22 mouse cellular contexts compared by ENCODE assay signal in the genomic region with DNA sequence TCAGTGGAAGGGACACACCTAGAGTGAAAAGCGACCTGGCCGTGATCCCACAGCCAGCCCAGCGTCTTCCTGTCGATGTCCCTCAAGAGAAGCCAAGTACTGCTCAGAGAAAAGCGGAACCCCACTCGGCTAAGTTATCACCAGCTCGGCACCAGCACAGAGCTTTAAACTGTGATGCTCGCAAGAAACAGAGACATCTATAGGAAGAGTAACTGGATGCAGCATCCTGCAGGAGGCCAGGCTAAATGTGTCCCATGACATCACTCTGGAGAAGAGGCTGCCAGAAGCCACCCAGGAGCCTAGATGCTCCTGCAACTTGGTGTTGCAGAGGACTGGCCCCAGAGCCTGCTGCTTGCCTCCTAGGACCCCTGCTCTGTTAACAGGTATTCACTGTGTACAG. TPM values are rescaled to one million over a fixed set of nuclear protein-coding genes. Genes with fewer than 3 reads are reported as not detected.
DNase-seq lines count a peak whose midpoint lies in the region; ATAC-seq and TF ChIP-seq lines count a peak whose summit lies in the region.
"Had no signal": no experiment of that assay in that cellular context is flagged by ENCODE, and none has a peak within 500 bp of the region (broad histone marks: within the 10 kb centered on the region; RNA-seq: fewer than 3 reads in every experiment).

No protein-coding gene starts in this region.

- H3K4me2 ChIP-seq in midbrain, postnatal 0 days (ENCODE audit: low read depth, low read length, poor library complexity, severe bottlenecking) = no peak overlapping the region
- H3K4me2 ChIP-seq: heart, embryonic 12.5 days; limb, embryonic 13.5 days had no signal

- peak; percentile 78 for DNase-seq in cerebellum, adult 11-12 months
- DNase-seq in cerebellum, adult 11 months = no peak
- peak; percentile 8 for DNase-seq in midbrain, embryonic 10.5 days (ENCODE audit: low spot score)
- DNase-seq in midbrain, postnatal 0 days (ENCODE audit: low spot score) = no peak
- DNase-seq in cerebellum, adult 8-10 months = peak; percentile 55
- DNase-seq in right cerebral cortex, postnatal 25 days = peak; percentile 54
- DNase-seq in layer of hippocampus, postnatal 36 days = no peak
- DNase-seq: adrenal gland, postnatal 36 days; gastrocnemius, postnatal 36 days; heart, postnatal 4 days; lung, postnatal 14 days; thymus, postnatal 14 days had no signal

- H3K36me3 ChIP-seq in midbrain, embryonic 10.5 days = no peaks in the 10 kb centered on the region
- no peaks in the 10 kb centered on the region for H3K36me3 ChIP-seq in midbrain, postnatal 0 days (ENCODE audit: insufficient read depth, low read length)
- H3K36me3 ChIP-seq: heart, embryonic 12.5 days; limb, embryonic 13.5 days had no signal

- H3K27me3 ChIP-seq in midbrain, embryonic 10.5 days (ENCODE audit: low read depth, poor library complexity, severe bottlenecking) = peaks cover 12% of the 10 kb centered on the region
- H3K27me3 ChIP-seq in midbrain, postnatal 0 days (ENCODE audit: insufficient read depth, low read length) = no peaks in the 10 kb centered on the region
- H3K27me3 ChIP-seq: CH12.LX had no signal

- no peak overlapping the region for H3K4me3 ChIP-seq in midbrain, embryonic 10.5 days
- no peak overlapping the region for H3K4me3 ChIP-seq in midbrain, postnatal 0 days (ENCODE audit: low read depth, low read length)
- H3K4me3 ChIP-seq: heart, embryonic 12.5 days; limb, embryonic 13.5 days had no signal

- no peak overlapping the region for H3K9ac ChIP-seq in midbrain, postnatal 0 days (replicated peaks; ENCODE audit: low read length, poor library complexity, severe bottlenecking)
- H3K9ac ChIP-seq: heart, embryonic 12.5 days; limb, embryonic 13.5 days had no signal

- H3K27ac ChIP-seq in midbrain, embryonic 10.5 days (replicated peaks) = no peak overlapping the region
- no peak overlapping the region for H3K27ac ChIP-seq in midbrain, postnatal 0 days (ENCODE audit: low read depth, low read length)
- H3K27ac ChIP-seq: kidney, postnatal 0 days; limb, embryonic 13.5 days had no signal

- 87% methylated on average over 8 of the region's 8 CpGs for WGBS in midbrain, embryonic 10.5 days
- WGBS in midbrain, postnatal 0 days = 90% methylated on average over 8 of the region's 8 CpGs

- H3K4me1 ChIP-seq in midbrain, embryonic 10.5 days = peaks cover 38% of the 10 kb centered on the region
- peaks cover 24% of the 10 kb centered on the region for H3K4me1 ChIP-seq in midbrain, postnatal 0 days (ENCODE audit: insufficient read depth, low read length)

- no peak for TF ChIP-seq CTCF in midbrain, postnatal 0 days (IDR thresholded peaks at IDR 0.05)

- H3K9me3 ChIP-seq in midbrain, embryonic 10.5 days (replicated peaks) = peaks cover 6% of the 10 kb centered on the region; the same call in 1 of the 2 replicates
- H3K9me3 ChIP-seq in midbrain, postnatal 0 days (ENCODE audit: low read length) = no peaks in the 10 kb centered on the region

- ATAC-seq in midbrain, postnatal 0 days (ENCODE audit: low FRiP score) = no peak
- no peak for ATAC-seq in monocyte, adult 5-6 weeks (replicated peaks; ENCODE audit: insufficient number of reproducible peaks, low FRiP score, low TSS enrichment, poor library complexity, severe bottlenecking)
- ATAC-seq: activated CD4-positive, CD25-positive, alpha-beta regulatory T cell, adult 4 months; forebrain, embryonic 16.5 days had no signal

RNA-seq across cellular contexts. Expression of a gene that starts 1.6 kb away (rescaled TPM):
- 14.4 and 20.4 TPM in 2 replicates for polyA plus RNA-seq in midbrain, embryonic 10.5 days (2016; fragmentation: Nextera tagmentation; extraction: Ambion mirVana)
- 61.9 and 64.0 TPM in 2 replicates for total RNA-seq in midbrain, postnatal 0 days (2014; rRNA removed)
- polyA plus RNA-seq in midbrain, postnatal 0 days (2015; fragmentation: Nextera tagmentation; extraction: Ambion mirVana) = 52.6 and 56.2 TPM in 2 replicates
- 100 to 1,000 TPM; 181 to 196 TPM for total RNA-seq in layer of hippocampus, postnatal 36 days (2021)
- total RNA-seq in monocyte, adult 5-6 weeks (2017) = 2.0 TPM in 1 of 3 replicates, not detected in the others
- polyA plus RNA-seq: activated CD4-positive, CD25-positive, alpha-beta regulatory T cell, adult 4 months had no signal

RNA-seq across cellular contexts. Expression of a gene that starts 34.9 kb away (rescaled TPM):
- not detected in 2 replicates for polyA plus RNA-seq in midbrain, embryonic 10.5 days (2016; fragmentation: Nextera tagmentation; extraction: Ambion mirVana)
- total RNA-seq in midbrain, postnatal 0 days (2014; rRNA removed) = not detected in 2 replicates
- not detected in 2 replicates for polyA plus RNA-seq in midbrain, postnatal 0 days (2015; fragmentation: Nextera tagmentation; extraction: Ambion mirVana)
- not detected for total RNA-seq in layer of hippocampus, postnatal 36 days (2021)
- not detected in 3 replicates for total RNA-seq in monocyte, adult 5-6 weeks (2017)
- total RNA-seq: adrenal gland, postnatal 36 days; gastrocnemius, postnatal 36 days; heart, postnatal 4 days; megakaryocyte-erythroid progenitor cell, adult 5-6 weeks had no signal
- polyA plus RNA-seq: activated CD4-positive, CD25-positive, alpha-beta regulatory T cell, adult 4 months; forebrain, embryonic 16.5 days; heart, embryonic 12.5 days; kidney, postnatal 0 days; limb, embryonic 13.5 days; liver, embryonic 16.5 days; stomach, embryonic 14.5 days had no signal

RNA-seq across cellular contexts. Expression of a gene that starts 52.5 kb away (rescaled TPM):
- not detected in 2 replicates for polyA plus RNA-seq in midbrain, embryonic 10.5 days (2016; fragmentation: Nextera tagmentation; extraction: Ambion mirVana)
- total RNA-seq in midbrain, postnatal 0 days (2014; rRNA removed) = not detected in 2 replicates
- polyA plus RNA-seq in midbrain, postnatal 0 days (2015; fragmentation: Nextera tagmentation; extraction: Ambion mirVana) = not detected in 2 replicates
- total RNA-seq in layer of hippocampus, postnatal 36 days (2021) = not detected
- 1.4 to 2.0 TPM in 2 of 3 replicates, not detected in the other for total RNA-seq in monocyte, adult 5-6 weeks (2017)
- total RNA-seq: adrenal gland, postnatal 36 days; gastrocnemius, postnatal 36 days; heart, postnatal 4 days; megakaryocyte-erythroid progenitor cell, adult 5-6 weeks had no signal
- polyA plus RNA-seq: forebrain, embryonic 16.5 days; heart, embryonic 12.5 days; kidney, postnatal 0 days; limb, embryonic 13.5 days; liver, embryonic 16.5 days; stomach, embryonic 14.5 days had no signal

Comparison
In these comparisons a context has a peak if more than half of its experiments do, and no peak if none do; other contexts are left out.
1. DNase-seq: peak in cerebellum, adult 11-12 months (single experiment), midbrain, embryonic 10.5 days (single experiment), cerebellum, adult 8-10 months (single experiment) and right cerebral cortex, postnatal 25 days (single experiment); none in cerebellum, adult 11 months (single experiment), midbrain, postnatal 0 days (single experiment) and layer of hippocampus, postnatal 36 days (0 of 2).
2. RNA of a gene that starts 1.6 kb away (total RNA-seq): 181 to 196 TPM in layer of hippocampus, postnatal 36 days and 61.9 to 64.0 TPM in midbrain, postnatal 0 days; 2.0 TPM in monocyte, adult 5-6 weeks; every median in the first group is over 10 times any median in the second.